Mouse (Mus musculus): ENCODE results near the gene Map2k6. TPM values are rescaled to one million over a fixed set of nuclear protein-coding genes. Genes with fewer than 3 reads are reported as not detected.

Map2k6 gene
- total RNA-seq, 1 experiment from 2014 or later: 10.4 TPM

GRCm38 (mm10) chr11:110518648-110519047, 119.7 kb downstream of the Map2k6 start:
- ATAC-seq (ENCODE audit: extremely low read depth, insufficient number of reproducible peaks, low FRiP score, poor library complexity, severe bottlenecking): no peak

GRCm38 (mm10) chr11:110522906-110523305, 124.0 kb downstream of the Map2k6 start:
- no peak for ATAC-seq (ENCODE audit: extremely low read depth, insufficient number of reproducible peaks, low FRiP score, poor library complexity, severe bottlenecking)

GRCm38 (mm10) chr11:110526156-110526555, 127.2 kb downstream of the Map2k6 start:
- ATAC-seq (ENCODE audit: extremely low read depth, insufficient number of reproducible peaks, low FRiP score, poor library complexity, severe bottlenecking): no peak

DNA sequence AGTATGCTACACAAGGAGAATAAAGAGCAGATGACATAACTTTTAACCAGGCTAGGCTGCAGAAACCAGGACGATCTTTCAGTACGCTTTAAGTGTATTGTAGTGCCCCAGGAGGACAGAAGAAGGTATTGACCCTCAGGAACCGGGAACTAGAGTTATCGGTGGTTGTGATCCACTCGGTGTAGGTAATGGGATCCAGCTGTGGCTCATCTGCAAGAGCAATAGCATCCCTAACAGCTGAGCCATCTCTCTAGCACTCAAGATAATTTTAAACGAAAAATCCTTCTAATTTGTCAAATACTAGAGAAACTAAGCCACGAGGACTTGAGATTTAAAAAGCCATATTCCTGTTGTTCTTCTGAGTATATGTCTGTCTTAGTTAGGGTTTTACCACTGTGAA, 132.2 kb downstream of the Map2k6 start:
- no peak for ATAC-seq (ENCODE audit: extremely low read depth, insufficient number of reproducible peaks, low FRiP score, poor library complexity, severe bottlenecking)

- ATAC-seq (ENCODE audit: extremely low read depth, insufficient number of reproducible peaks, low FRiP score, poor library complexity, severe bottlenecking): no peak
Measured at GRCm38 (mm10) chr11:110534856-110535255, 135.9 kb downstream of the Map2k6 start.

- no peak for ATAC-seq (ENCODE audit: extremely low read depth, insufficient number of reproducible peaks, low FRiP score, poor library complexity, severe bottlenecking)
Measured at GRCm38 (mm10) chr11:110536533-110536932, 137.6 kb downstream of the Map2k6 start.

GRCm38 (mm10) chr11:110537602-110538001, 138.7 kb downstream of the Map2k6 start:
- peak; percentile 78 for ATAC-seq (ENCODE audit: extremely low read depth, insufficient number of reproducible peaks, low FRiP score, poor library complexity, severe bottlenecking)

- ATAC-seq (ENCODE audit: extremely low read depth, insufficient number of reproducible peaks, low FRiP score, poor library complexity, severe bottlenecking): peak; percentile 85
Measured at GRCm38 (mm10) chr11:110538206-110538605, 139.3 kb downstream of the Map2k6 start.

DNA sequence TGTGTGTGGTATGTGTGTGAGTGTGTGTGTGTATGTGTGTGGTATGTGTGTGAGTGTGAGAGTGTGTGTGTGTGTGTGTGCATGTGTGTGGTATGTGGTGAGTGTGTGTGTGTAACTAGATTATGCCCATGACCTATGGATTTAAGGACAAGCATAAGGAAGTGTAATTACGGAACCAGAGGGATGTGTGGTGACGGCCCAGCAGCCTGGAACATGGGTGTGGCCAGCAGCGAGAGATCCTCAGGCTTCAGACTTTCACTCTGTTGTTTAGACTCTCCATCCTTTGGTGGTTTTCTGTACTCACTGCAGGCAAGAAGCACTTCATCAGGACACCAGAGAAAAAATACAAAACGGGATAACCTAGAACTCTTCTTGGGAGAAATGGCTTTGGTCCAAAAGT, 143.0 kb downstream of the Map2k6 start:
- no peak for ATAC-seq (ENCODE audit: extremely low read depth, insufficient number of reproducible peaks, low FRiP score, poor library complexity, severe bottlenecking)

- ATAC-seq (ENCODE audit: extremely low read depth, insufficient number of reproducible peaks, low FRiP score, poor library complexity, severe bottlenecking): no peak
Measured at GRCm38 (mm10) chr11:110544419-110545210, 145.7 kb downstream of the Map2k6 start.

DNA sequence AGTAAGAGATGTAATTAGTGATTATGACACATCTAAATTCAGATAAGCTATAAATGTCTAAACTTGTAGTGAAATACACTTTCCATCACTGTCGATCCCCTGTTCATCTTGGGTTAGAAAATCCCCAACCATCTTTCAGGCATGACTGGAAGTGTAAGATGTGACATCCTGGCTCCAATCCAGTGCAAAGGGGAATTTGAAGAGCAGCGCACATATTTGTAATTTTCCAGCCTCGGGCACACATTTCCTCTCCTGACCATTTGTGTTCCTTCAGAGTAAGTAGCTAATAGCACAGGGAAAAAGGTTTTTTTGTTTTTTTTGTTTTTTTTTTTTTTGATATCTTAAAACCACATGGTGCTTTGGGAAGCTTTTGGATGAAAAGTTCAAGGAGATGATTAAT, 146.5 kb downstream of the Map2k6 start:
- no peak for ATAC-seq (ENCODE audit: extremely low read depth, insufficient number of reproducible peaks, low FRiP score, poor library complexity, severe bottlenecking)

- ATAC-seq (ENCODE audit: extremely low read depth, insufficient number of reproducible peaks, low FRiP score, poor library complexity, severe bottlenecking): no peak
Measured at GRCm38 (mm10) chr11:110551471-110551967, 152.6 kb downstream of the Map2k6 start.

- peak; percentile 61; the same call in 1 of the 2 replicates for ATAC-seq (ENCODE audit: extremely low read depth, insufficient number of reproducible peaks, low FRiP score, poor library complexity, severe bottlenecking)
Measured at GRCm38 (mm10) chr11:110562320-110563081, 163.6 kb downstream of the Map2k6 start.

DNA sequence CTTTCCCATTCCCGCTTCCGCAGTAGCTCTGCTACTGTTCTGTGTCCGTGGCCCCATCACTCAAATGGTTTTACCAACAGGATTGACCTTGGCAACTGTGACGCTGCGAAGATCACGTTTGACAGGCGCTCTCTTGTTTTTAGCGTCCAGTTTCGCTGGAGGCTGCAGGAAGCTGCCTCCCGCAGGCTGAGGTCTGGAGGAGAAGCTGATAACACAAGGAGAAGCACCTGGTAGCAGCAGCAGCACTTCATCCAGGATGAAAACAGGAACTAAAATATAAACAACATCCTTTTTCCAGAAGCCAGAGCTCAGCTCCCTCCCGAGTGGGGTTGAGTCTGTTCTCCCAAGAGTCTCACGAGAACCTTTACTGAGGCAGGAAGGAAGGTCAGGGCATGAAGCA, 164.3 kb downstream of the Map2k6 start:
- no peak for ATAC-seq (ENCODE audit: extremely low read depth, insufficient number of reproducible peaks, low FRiP score, poor library complexity, severe bottlenecking)

DNA sequence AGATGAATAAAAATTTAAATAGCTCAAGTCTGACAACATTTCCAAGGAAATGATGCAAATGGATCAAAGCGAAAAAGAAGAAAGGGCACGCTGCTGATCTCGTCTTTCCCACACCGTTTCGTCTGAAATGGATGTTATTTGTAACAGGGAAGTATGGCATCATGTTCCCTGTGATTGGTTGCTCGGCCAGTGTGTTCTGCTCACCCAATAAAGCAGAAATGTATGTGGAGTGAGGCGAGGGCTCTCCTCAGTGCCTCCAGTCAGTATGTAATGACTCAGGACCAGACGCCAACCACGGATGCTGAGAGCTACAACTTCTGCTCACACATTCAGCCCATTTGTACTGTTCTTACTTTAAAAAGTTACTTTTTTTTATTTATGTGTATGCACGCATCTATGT, 164.9 kb downstream of the Map2k6 start:
- ATAC-seq (ENCODE audit: extremely low read depth, insufficient number of reproducible peaks, low FRiP score, poor library complexity, severe bottlenecking): no peak

DNA sequence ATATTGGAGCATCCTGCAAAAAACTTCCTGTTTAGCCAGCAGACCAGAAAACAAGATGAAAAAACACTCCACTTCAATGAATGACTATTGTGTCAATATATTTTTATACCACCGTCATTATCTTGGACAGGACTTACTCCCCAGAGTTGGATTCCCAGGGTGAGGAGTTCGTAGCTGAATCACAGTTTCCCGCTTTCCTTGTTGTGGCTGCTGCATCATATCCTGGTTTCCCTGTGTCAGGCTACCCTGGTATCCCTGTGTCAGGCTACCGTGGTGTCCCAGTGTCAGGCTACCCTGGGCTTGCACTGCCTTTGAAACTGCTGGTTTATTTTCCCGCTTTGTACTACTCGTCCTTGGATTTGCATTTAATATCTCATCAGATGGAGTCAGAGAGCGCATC, 167.4 kb downstream of the Map2k6 start:
- no peak for ATAC-seq (ENCODE audit: extremely low read depth, insufficient number of reproducible peaks, low FRiP score, poor library complexity, severe bottlenecking)

DNA sequence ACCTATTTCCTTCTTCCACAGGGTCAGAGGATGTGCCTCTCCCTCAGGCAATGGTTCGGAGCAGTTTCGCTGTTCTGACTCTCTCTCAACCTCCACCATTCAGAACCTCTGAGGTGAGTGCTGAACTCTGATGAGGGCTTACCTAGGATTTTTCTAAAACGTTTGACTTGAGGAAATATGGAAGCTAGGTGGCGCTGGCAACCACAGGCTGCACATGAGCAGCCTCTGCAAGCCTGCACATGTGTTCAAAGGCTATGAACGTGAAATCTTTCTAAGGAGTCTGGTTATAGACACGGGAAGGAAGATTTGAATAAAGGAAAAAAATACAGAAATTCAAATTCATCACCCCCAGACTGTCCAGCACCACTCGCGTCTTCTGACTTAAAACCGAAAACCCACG, 173.6 kb downstream of the Map2k6 start:
- 0 out of 2 replicates have a peak, but pooled peaks have one; percentile 33 for ATAC-seq (ENCODE audit: extremely low read depth, insufficient number of reproducible peaks, low FRiP score, poor library complexity, severe bottlenecking)

All from neutrophil, adult 5-6 weeks (primary cell).